Mouse (Mus musculus): ENCODE measurements around the gene Actg1.
A peak's percentile ranks its signal among the peaks of the same experiment; 100 is the strongest.

The Actg1 gene

GRCm38 (mm10) chr11:120308441-120309320 is 39.7 kb downstream of the Actg1 start:
- no peak for DNase-seq (ENCODE audit: low spot score)

GRCm38 (mm10) chr11:120307566-120308430 is 40.5 kb downstream of the Actg1 start:
- DNase-seq (ENCODE audit: low spot score): peak; percentile 95

GRCm38 (mm10) chr11:120307132-120307413 is 41.3 kb downstream of the Actg1 start:
- DNase-seq (ENCODE audit: low spot score): no peak

DNA sequence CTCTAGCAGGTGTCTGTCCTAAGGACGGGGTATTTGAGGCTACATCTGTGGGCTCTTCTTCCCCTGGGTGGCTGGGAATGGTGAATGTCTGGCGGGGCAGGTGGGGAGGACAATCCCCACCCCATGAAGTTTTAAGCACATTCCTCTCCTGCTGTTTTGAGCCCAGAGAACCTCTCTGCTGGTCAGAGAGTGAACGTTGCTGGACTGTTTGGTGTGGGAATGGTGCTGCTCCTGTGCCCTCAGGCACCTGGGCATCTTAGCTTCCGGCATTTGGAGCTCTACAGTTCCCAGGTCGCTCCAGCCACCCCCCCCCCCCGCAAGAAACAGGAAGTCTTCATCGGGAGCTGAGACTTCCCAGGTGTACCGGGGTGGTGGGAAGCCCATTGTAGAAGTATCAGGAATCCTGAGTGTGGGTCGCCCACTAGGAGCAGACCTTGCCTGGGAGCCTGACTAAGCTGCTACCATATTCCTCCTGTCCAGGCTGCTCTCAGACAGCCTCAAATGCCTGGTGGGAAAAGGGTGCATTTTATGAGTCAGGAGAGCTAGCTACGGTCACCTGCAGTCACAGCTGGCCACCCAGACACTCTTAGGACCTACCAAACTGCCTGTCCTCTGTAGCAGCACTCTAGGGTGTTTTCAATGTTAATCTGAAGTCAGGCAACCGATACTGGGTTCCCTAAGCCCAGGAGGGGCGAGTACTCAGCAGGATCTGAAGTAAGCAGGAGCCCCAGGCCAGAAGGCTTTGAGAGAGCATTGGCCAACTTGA is 41.8 kb downstream of the Actg1 start:
- no peak for DNase-seq (ENCODE audit: low spot score)

- DNase-seq (ENCODE audit: low spot score): no peak
These were observed 42.6 kb downstream of the Actg1 start for GRCm38 (mm10) chr11:120305535-120306365.

DNA sequence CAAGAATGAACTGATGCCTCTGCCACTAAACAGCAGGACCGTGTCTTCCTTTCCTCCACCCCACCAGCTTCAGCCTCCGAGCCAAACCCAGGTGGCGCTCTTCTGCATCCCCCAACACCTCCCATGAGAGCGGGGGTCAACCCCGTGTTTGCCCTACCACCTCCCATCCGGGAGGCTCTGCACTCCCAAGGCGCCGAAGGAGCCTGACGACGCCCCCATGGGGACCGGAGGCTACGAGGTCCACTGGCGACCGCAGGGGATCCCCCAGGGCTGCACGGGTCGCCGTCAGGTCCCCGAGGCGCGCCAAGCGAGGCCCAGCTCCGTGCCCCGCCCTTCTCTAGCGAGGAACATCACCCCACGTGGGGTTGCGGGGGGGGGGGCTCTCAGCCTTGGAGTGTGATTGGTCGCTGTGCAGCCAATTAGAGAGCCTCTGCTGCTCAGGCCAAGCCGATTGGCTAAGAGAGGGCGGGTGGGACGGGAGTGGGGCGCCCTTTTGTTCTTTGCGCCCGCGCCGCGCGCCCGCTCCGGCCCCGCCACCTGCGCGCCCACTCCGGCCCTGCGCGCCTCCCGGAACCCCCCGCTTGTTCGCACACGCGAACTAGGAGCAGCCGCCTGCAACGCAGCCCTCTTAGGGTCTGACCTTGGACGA is 43.3 kb downstream of the Actg1 start:
- peak; percentile 78 for DNase-seq (ENCODE audit: low spot score)

- no peak for DNase-seq (ENCODE audit: low spot score)
These were observed 44.0 kb downstream of the Actg1 start for GRCm38 (mm10) chr11:120304350-120304694.

GRCm38 (mm10) chr11:120303559-120304349 is 44.6 kb downstream of the Actg1 start:
- DNase-seq (ENCODE audit: low spot score): no peak

- no peak for DNase-seq (ENCODE audit: low spot score)
These were observed 45.2 kb downstream of the Actg1 start for GRCm38 (mm10) chr11:120303119-120303518.

- no peak for DNase-seq (ENCODE audit: low spot score)
These were observed 48.9 kb downstream of the Actg1 start for GRCm38 (mm10) chr11:120299484-120299883.

GRCm38 (mm10) chr11:120298441-120299141 is 49.8 kb downstream of the Actg1 start:
- no peak for DNase-seq (ENCODE audit: low spot score)

DNA sequence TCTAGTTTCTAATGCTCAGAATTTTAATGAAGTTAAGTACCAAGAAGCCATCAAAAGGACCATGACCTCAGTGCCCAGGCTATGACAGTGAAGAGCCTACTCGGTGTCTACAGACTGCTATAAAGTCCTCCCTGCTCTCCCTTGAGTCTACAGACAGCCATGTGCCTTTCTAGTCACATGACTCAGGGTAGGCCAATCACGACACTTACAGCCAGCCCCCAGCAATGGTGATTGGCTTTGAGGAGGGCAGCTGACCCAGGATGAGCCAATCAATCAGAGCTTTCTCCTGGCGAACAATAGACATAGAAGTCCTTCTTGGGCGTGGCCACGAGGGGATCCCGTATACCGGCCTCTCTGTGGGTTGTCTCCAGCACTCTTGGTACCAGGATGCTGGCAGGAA is 50.6 kb downstream of the Actg1 start:
- no peak for DNase-seq (ENCODE audit: low spot score)

- no peak for DNase-seq (ENCODE audit: low spot score)
These were observed 51.8 kb downstream of the Actg1 start for GRCm38 (mm10) chr11:120296305-120297144.

All from urinary bladder, postnatal 25 days (tissue).